Mouse (Mus musculus) layer of hippocampus, adult 8-10 months (tissue): ENCODE measurements around the gene Tnrc18. TPM values are rescaled to one million over a fixed set of nuclear protein-coding genes. Genes with fewer than 3 reads are reported as not detected.
A peak's percentile ranks its signal among the peaks of the same experiment; 100 is the strongest.

Source experiments
- DNase-seq, 2 experiments: peaks; one replicate each; pipeline ENCODE4 v3.0.0; 2022; ENCODE audit warnings: low spot score in 2 of 2
- total RNA-seq, 4 experiments: library from RNA; stranded (reverse); gene quantifications; 2 replicates each; pipeline ENCODE4 v1.2.4; 2022

The Tnrc18 gene
- total RNA-seq, 4 experiments from 2014 or later, result 131 to 153 (median 136) TPM

GRCm38 (mm10) chr5:142823096-142824062 is 5.9 kb upstream of the Tnrc18 start:
- DNase-seq, result peak; percentile 68 to 72

- DNase-seq, result peak in 1 of 2 experiments; percentile 28
Measured at GRCm38 (mm10) chr5:142822286-142823095, 5.0 kb upstream of the Tnrc18 start.

GRCm38 (mm10) chr5:142821974-142822285 is 4.5 kb upstream of the Tnrc18 start:
- DNase-seq, result no peak

GRCm38 (mm10) chr5:142821266-142821973 is 4.0 kb upstream of the Tnrc18 start:
- DNase-seq, result peak; percentile 68 to 77

- peak; percentile 65 to 76 for DNase-seq
Measured at GRCm38 (mm10) chr5:142820276-142821265, 3.1 kb upstream of the Tnrc18 start.

- peak; percentile 68 to 81 for DNase-seq
Measured at GRCm38 (mm10) chr5:142819385-142820275, 2.2 kb upstream of the Tnrc18 start.

- peak; percentile 53 to 62 for DNase-seq
Measured at GRCm38 (mm10) chr5:142818435-142819360, 1.2 kb upstream of the Tnrc18 start.

GRCm38 (mm10) chr5:142816811-142817523 is 495 bp downstream of the Tnrc18 start:
- DNase-seq, result peak; percentile 63 to 76

GRCm38 (mm10) chr5:142816031-142816810 is 1.2 kb downstream of the Tnrc18 start:
- DNase-seq, result peak in 1 of 2 experiments; percentile 31

- DNase-seq, result no peak
Measured at GRCm38 (mm10) chr5:142815421-142816001, 2.0 kb downstream of the Tnrc18 start.

- peak in 1 of 2 experiments; percentile 23 for DNase-seq
Measured at GRCm38 (mm10) chr5:142814711-142815420, 2.6 kb downstream of the Tnrc18 start.

GRCm38 (mm10) chr5:142814161-142814651 is 3.3 kb downstream of the Tnrc18 start:
- DNase-seq, result peak in 1 of 2 experiments; percentile 24

GRCm38 (mm10) chr5:142813722-142814111 is 3.7 kb downstream of the Tnrc18 start:
- no peak for DNase-seq

- peak in 1 of 2 experiments; percentile 28 for DNase-seq
Measured at GRCm38 (mm10) chr5:142812976-142813721, 4.3 kb downstream of the Tnrc18 start.

GRCm38 (mm10) chr5:142812621-142812975 is 4.9 kb downstream of the Tnrc18 start:
- DNase-seq, result no peak
